In genomic region chrX:14628267-14628901, GRCm38 (mm10) we compare ENCODE assay signal across 7 mouse cellular contexts.
A peak's percentile ranks its signal among the peaks of the same experiment; 100 is the strongest.
DNase-seq lines count a peak whose midpoint lies in the region; ATAC-seq lines count a peak whose summit lies in the region.

No protein-coding gene starts in this region.

- no peak overlapping the region for H3K4me3 ChIP-seq in limb, embryonic 11.5 days (ENCODE audit: low read depth, low read length)
- H3K4me3 ChIP-seq in limb, embryonic 10.5 days = no peak overlapping the region
- no peak overlapping the region for H3K4me3 ChIP-seq in heart, embryonic 10.5 days
- H3K4me3 ChIP-seq in kidney, embryonic 15.5 days (replicated peaks) = no peak overlapping the region
- H3K4me3 ChIP-seq in midbrain, embryonic 11.5 days (ENCODE audit: low read depth, low read length) = no peak overlapping the region

- H3K36me3 ChIP-seq in limb, embryonic 11.5 days (ENCODE audit: control insufficient read depth, insufficient read depth, low read length) = no peaks in the 10 kb centered on the region
- H3K36me3 ChIP-seq in limb, embryonic 10.5 days = no peaks in the 10 kb centered on the region
- no peaks in the 10 kb centered on the region for H3K36me3 ChIP-seq in heart, embryonic 10.5 days
- H3K36me3 ChIP-seq in kidney, embryonic 15.5 days = no peaks in the 10 kb centered on the region
- H3K36me3 ChIP-seq in midbrain, embryonic 11.5 days (ENCODE audit: control insufficient read depth, insufficient read depth, low read length) = no peaks in the 10 kb centered on the region

- no peak for ATAC-seq in limb, embryonic 11.5 days (ENCODE audit: insufficient number of reproducible peaks, low FRiP score, low TSS enrichment, low read depth)
- peak; percentile 66 for ATAC-seq in common myeloid progenitor, adult 5-6 weeks (replicated peaks; ENCODE audit: low read depth, poor library complexity, severe bottlenecking)
- peak; percentile 90 for ATAC-seq in kidney, embryonic 15.5 days (replicated peaks; ENCODE audit: low FRiP score)
- peak; percentile 91 for ATAC-seq in midbrain, embryonic 11.5 days (ENCODE audit: low FRiP score)
- no peak for ATAC-seq in erythroblast, adult 5-6 weeks (replicated peaks; ENCODE audit: low FRiP score, poor library complexity, severe bottlenecking)

- DNase-seq in limb, embryonic 11.5 days (ENCODE audit: low spot score) = peak; percentile 19
- DNase-seq in limb, embryonic 10.5 days (ENCODE audit: low spot score) = no peak
- peak; percentile 74 for DNase-seq in heart, embryonic 10.5 days (ENCODE audit: low spot score)
- DNase-seq in midbrain, embryonic 11.5 days (ENCODE audit: low spot score, missing footprints) = peak; percentile 87

- H3K9me3 ChIP-seq in limb, embryonic 11.5 days (ENCODE audit: control insufficient read depth, low read length) = no peaks in the 10 kb centered on the region
- no peaks in the 10 kb centered on the region for H3K9me3 ChIP-seq in limb, embryonic 10.5 days (replicated peaks)
- no peaks in the 10 kb centered on the region for H3K9me3 ChIP-seq in heart, embryonic 10.5 days
- H3K9me3 ChIP-seq in kidney, embryonic 15.5 days (replicated peaks) = no peaks in the 10 kb centered on the region
- no peaks in the 10 kb centered on the region for H3K9me3 ChIP-seq in midbrain, embryonic 11.5 days (ENCODE audit: control insufficient read depth, low read length)

- no peak overlapping the region for H3K9ac ChIP-seq in limb, embryonic 11.5 days (ENCODE audit: low read length)
- H3K9ac ChIP-seq in kidney, embryonic 15.5 days = no peak overlapping the region
- no peak overlapping the region for H3K9ac ChIP-seq in midbrain, embryonic 11.5 days (ENCODE audit: low read length)

- no peaks in the 10 kb centered on the region for H3K4me1 ChIP-seq in limb, embryonic 11.5 days (ENCODE audit: control insufficient read depth, insufficient read depth, low read length)
- no peaks in the 10 kb centered on the region for H3K4me1 ChIP-seq in limb, embryonic 10.5 days
- H3K4me1 ChIP-seq in heart, embryonic 10.5 days = no peaks in the 10 kb centered on the region
- no peaks in the 10 kb centered on the region for H3K4me1 ChIP-seq in kidney, embryonic 15.5 days
- no peaks in the 10 kb centered on the region for H3K4me1 ChIP-seq in midbrain, embryonic 11.5 days (ENCODE audit: control insufficient read depth, insufficient read depth, low read length)

- no peak overlapping the region for H3K27ac ChIP-seq in limb, embryonic 11.5 days (replicated peaks; ENCODE audit: low read depth, low read length)
- no peak overlapping the region for H3K27ac ChIP-seq in limb, embryonic 10.5 days
- H3K27ac ChIP-seq in heart, embryonic 10.5 days = no peak overlapping the region
- H3K27ac ChIP-seq in kidney, embryonic 15.5 days = peak overlapping the region; percentile 80
- H3K27ac ChIP-seq in midbrain, embryonic 11.5 days (ENCODE audit: low read depth, low read length) = no peak overlapping the region; the same call in 1 of the 2 replicates

- H3K27me3 ChIP-seq in limb, embryonic 11.5 days (ENCODE audit: control insufficient read depth, insufficient read depth, low read length) = no peaks in the 10 kb centered on the region
- H3K27me3 ChIP-seq in limb, embryonic 10.5 days (ENCODE audit: low read depth, poor library complexity, severe bottlenecking) = no peaks in the 10 kb centered on the region
- H3K27me3 ChIP-seq in heart, embryonic 10.5 days (ENCODE audit: insufficient read depth, poor library complexity, severe bottlenecking) = no peaks in the 10 kb centered on the region
- no peaks in the 10 kb centered on the region for H3K27me3 ChIP-seq in kidney, embryonic 15.5 days
- H3K27me3 ChIP-seq in midbrain, embryonic 11.5 days (ENCODE audit: control insufficient read depth, insufficient read depth, low read length) = no peaks in the 10 kb centered on the region

- H3K4me2 ChIP-seq in limb, embryonic 11.5 days (ENCODE audit: low read depth, severe bottlenecking) = no peak overlapping the region
- peak overlapping the region; percentile 14; the same call in 1 of the 2 replicates for H3K4me2 ChIP-seq in kidney, embryonic 15.5 days
- H3K4me2 ChIP-seq in midbrain, embryonic 11.5 days = no peak overlapping the region

- 40% methylated on average over 10 of the region's 10 CpGs for WGBS in limb, embryonic 11.5 days
- 41% methylated on average over 10 of the region's 10 CpGs for WGBS in limb, embryonic 10.5 days
- 44% methylated on average over 10 of the region's 10 CpGs for WGBS in heart, embryonic 10.5 days
- WGBS in kidney, embryonic 15.5 days = 32% methylated on average over 10 of the region's 10 CpGs
- WGBS in midbrain, embryonic 11.5 days = 27% methylated on average over 10 of the region's 10 CpGs

Comparison
In these comparisons a context has a peak if more than half of its experiments do, and no peak if none do; other contexts are left out.
1. ATAC-seq: peak in common myeloid progenitor, adult 5-6 weeks (single experiment), kidney, embryonic 15.5 days (single experiment) and midbrain, embryonic 11.5 days (single experiment); none in limb, embryonic 11.5 days (single experiment) and erythroblast, adult 5-6 weeks (single experiment).